Mouse (Mus musculus) kidney, adult 2 months (tissue): ENCODE measurements around the gene Slc7a9.

Source experiments
- CTCF ChIP-seq: fragments of 200-500 bp; conservative IDR thresholded peaks from 2 replicates; pipeline ENCODE4 v1.5.1; 2011; ENCODE audit warnings: low read depth, mild to moderate bottlenecking, control low read depth, low read length, moderate library complexity, mixed read lengths; ENCODE audit not compliant: insufficient read depth, insufficient read length
- POLR2A ChIP-seq: fragments of 200-500 bp; IDR thresholded peaks from one replicate; pipeline ENCODE4 v1.6.1; 2011; ENCODE audit warnings: low read depth, low read length, control low read depth

GRCm38 (mm10) chr7:35476457-35476856 lies 27.9 kb downstream of the Slc7a9 start:
- TF ChIP-seq CTCF (no peak), POLR2A (no peak)
